Mouse (Mus musculus) ES-E14 (cell line): ENCODE data around the gene Cabp1.

ENCODE experiments used
- CHD2 ChIP-seq: IDR thresholded peaks from 2 replicates; pipeline ENCODE4 v1.6.1; 2014; ENCODE audit warnings: mild to moderate bottlenecking, low read depth, low read length, inconsistent platforms
- HCFC1 ChIP-seq: IDR thresholded peaks from 2 replicates; pipeline ENCODE4 v1.6.1; 2012; ENCODE audit warnings: low read length, inconsistent platforms, borderline replicate concordance; ENCODE audit not compliant: insufficient read depth
- MAFK ChIP-seq: IDR thresholded peaks from 2 replicates; pipeline ENCODE4 v1.6.1; 2014; ENCODE audit warnings: mild to moderate bottlenecking, low read depth, low read length, inconsistent platforms; ENCODE audit not compliant: insufficient read depth
- ZC3H11A ChIP-seq: IDR thresholded peaks from 2 replicates; pipeline ENCODE4 v1.6.1; 2012; ENCODE audit warnings: low read depth, mild to moderate bottlenecking, inconsistent platforms, low read length, borderline replicate concordance
- ZNF384 ChIP-seq: IDR thresholded peaks from 2 replicates; pipeline ENCODE4 v1.6.1; 2012; ENCODE audit warnings: low read depth, low read length, inconsistent platforms

GRCm38 (mm10) chr5:115222485-115222884, 28.3 kb upstream of the Cabp1 start:
- TF ChIP-seq MAFK (no peak), HCFC1 (no peak), ZNF384 (no peak), CHD2 (no peak), ZC3H11A (no peak)
